Comparison of ENCODE assay signal across 20 mouse cellular contexts in genomic region chr15:8706613-8707012, GRCm38 (mm10). TPM values are rescaled to one million over a fixed set of nuclear protein-coding genes. Genes with fewer than 3 reads are reported as not detected.
DNase-seq lines count a peak whose midpoint lies in the region; ATAC-seq and TF ChIP-seq lines count a peak whose summit lies in the region.
"Had no signal": no experiment of that assay in that cellular context is flagged by ENCODE, and none has a peak within 500 bp of the region (broad histone marks: within the 10 kb centered on the region; RNA-seq: fewer than 3 reads in every experiment).

No protein-coding gene starts in this region.

- peak; percentile 67 for ATAC-seq in hindbrain, postnatal 0 days

- intact Hi-C loops in gastrocnemius, adult 2 months (cut with DNase I): no loop called here

- H3K4me3 ChIP-seq in layer of hippocampus, adult 2 months: peak overlapping the region; percentile 63
- no peak overlapping the region for H3K4me3 ChIP-seq in CH12.LX (replicated peaks in 1 of 3; ENCODE audit: low read depth in 2 of 3, low read length in 2 of 3, poor library complexity in 1 of 3)
- no peak overlapping the region for H3K4me3 ChIP-seq in hindbrain, postnatal 0 days (ENCODE audit: low read length)
- H3K4me3 ChIP-seq in gastrocnemius, adult 2 months: no peak overlapping the region
- H3K4me3 ChIP-seq in cerebellum, adult 2 months (replicated peaks; ENCODE audit: insufficient read depth, low read depth, low read length): no peak overlapping the region
- H3K4me3 ChIP-seq: erythroblast, embryonic 14.5 days; liver, embryonic 13.5 days; lung, embryonic 15.5 days had no signal

- no peak overlapping the region for H3K4me2 ChIP-seq in CH12.LX (ENCODE audit: insufficient read depth, low read depth, poor library complexity, severe bottlenecking)
- H3K4me2 ChIP-seq in hindbrain, postnatal 0 days (ENCODE audit: low read depth, low read length): peak overlapping the region; percentile 34
- H3K4me2 ChIP-seq: heart, embryonic 11.5 days; liver, embryonic 13.5 days; lung, embryonic 15.5 days had no signal

- H3K27ac ChIP-seq in layer of hippocampus, adult 2 months: peak overlapping the region; percentile 95
- H3K27ac ChIP-seq in CH12.LX (ENCODE audit: insufficient read depth, low read depth): no peak overlapping the region
- peak overlapping the region; percentile 13 for H3K27ac ChIP-seq in hindbrain, postnatal 0 days
- H3K27ac ChIP-seq in gastrocnemius, adult 2 months: no peak overlapping the region
- no peak overlapping the region; the same call in 1 of the 2 replicates for H3K27ac ChIP-seq in cerebellum, adult 2 months (ENCODE audit: insufficient read depth, low read length)
- H3K27ac ChIP-seq: liver, embryonic 13.5 days; lung, embryonic 15.5 days; macrophage had no signal

- no peaks in the 10 kb centered on the region for H3K9me3 ChIP-seq in CH12.LX (replicated peaks; ENCODE audit: low read length)
- no peaks in the 10 kb centered on the region for H3K9me3 ChIP-seq in hindbrain, postnatal 0 days (ENCODE audit: low read length)
- H3K9me3 ChIP-seq: liver, embryonic 13.5 days; lung, embryonic 15.5 days had no signal

- in situ Hi-C loops in CH12.LX (cut with MboI; ENCODE audit: low pct_ligation_motif_present, low pct_unique_long_range_greater_than_20kb, low sequenced_read_pairs): no loop called here

- H3K36me3 ChIP-seq in CH12.LX (replicated peaks in 1 of 2; ENCODE audit: control insufficient read depth in 1 of 2, insufficient read depth in 1 of 2, low read length in 1 of 2): peaks cover 0 to 8% of the 10 kb centered on the region in 2 experiments
- H3K36me3 ChIP-seq in hindbrain, postnatal 0 days (ENCODE audit: insufficient read depth, low read length): no peaks in the 10 kb centered on the region
- H3K36me3 ChIP-seq: liver, embryonic 13.5 days; lung, embryonic 15.5 days had no signal

- peak; percentile 20 to 36 for DNase-seq in cerebellum, postnatal 14 days
- DNase-seq in cerebellum, postnatal 4 days (ENCODE audit: low spot score in 2 of 2): no peak
- DNase-seq in layer of hippocampus, adult 2 months (ENCODE audit: low spot score in 2 of 2): no peak
- DNase-seq in layer of hippocampus, postnatal 36 days: no peak
- DNase-seq in CH12.LX (ENCODE audit: extremely low read depth): no peak
- peak; percentile 38 for DNase-seq in hindbrain, postnatal 0 days (ENCODE audit: low spot score)
- no peak for DNase-seq in gastrocnemius, adult 2 months
- no peak for DNase-seq in cerebellum, adult 2 months
- DNase-seq: adrenal gland, postnatal 25 days; gastrocnemius, postnatal 36 days; heart, postnatal 14 days; kidney, adult 9 months; liver, embryonic 13.5 days; retina, postnatal 1 day; thymus, postnatal 36 days had no signal

- 38% methylated on average over 5 of the region's 5 CpGs for WGBS in hindbrain, postnatal 0 days
- 46% methylated on average over 5 of the region's 5 CpGs for WGBS in cerebellum, adult 2 months

- no peak for TF ChIP-seq RAD21 in CH12.LX (IDR thresholded peaks at IDR 0.05; ENCODE audit: low read depth, low read length)

- no peak for TF ChIP-seq CTCF in layer of hippocampus, adult 2 months (conservative IDR thresholded peaks at IDR 0.05)
- no peak for TF ChIP-seq CTCF in CH12.LX (conservative IDR thresholded peaks at IDR 0.05 in 1 of 2, IDR thresholded peaks at IDR 0.05 in 1 of 2; ENCODE audit: low read depth in 2 of 2, low read length in 2 of 2)
- TF ChIP-seq CTCF in hindbrain, postnatal 0 days (IDR thresholded peaks at IDR 0.05; ENCODE audit: low read depth): no peak
- TF ChIP-seq CTCF in gastrocnemius, adult 2 months (IDR thresholded peaks at IDR 0.05): no peak
- TF ChIP-seq CTCF in cerebellum, adult 2 months (IDR thresholded peaks at IDR 0.05; ENCODE audit: borderline replicate concordance, insufficient read depth, low read depth, low read length): no peak

- peaks cover 2 to 6% of the 10 kb centered on the region in 2 experiments; a peak in 3 of 4 replicates for H3K4me1 ChIP-seq in CH12.LX (ENCODE audit: control insufficient read depth in 1 of 2, insufficient read depth in 2 of 2)
- H3K4me1 ChIP-seq in hindbrain, postnatal 0 days (ENCODE audit: insufficient read depth, low read length): peaks cover 4% of the 10 kb centered on the region
- H3K4me1 ChIP-seq in cerebellum, adult 2 months (ENCODE audit: control insufficient read depth, insufficient read depth, low read length): no peaks in the 10 kb centered on the region

- no peaks in the 10 kb centered on the region for H3K27me3 ChIP-seq in CH12.LX (replicated peaks)
- no peaks in the 10 kb centered on the region for H3K27me3 ChIP-seq in hindbrain, postnatal 0 days (ENCODE audit: insufficient read depth, low read length)
- no peaks in the 10 kb centered on the region for H3K27me3 ChIP-seq in cerebellum, adult 2 months (ENCODE audit: control insufficient read depth, insufficient read depth, low read length)
- H3K27me3 ChIP-seq: lung, embryonic 15.5 days had no signal

- peaks cover 4% of the 10 kb centered on the region; the same call in 1 of the 2 replicates for H3K79me2 ChIP-seq in CH12.LX (replicated peaks; ENCODE audit: control insufficient read depth, extremely low read depth, insufficient read depth, poor library complexity, severe bottlenecking)

- dilution Hi-C loops in CH12.LX (cut with MboI; ENCODE audit: extremely low pct_ligation_motif_present, extremely low pct_unique_long_range_greater_than_20kb, low sequenced_read_pairs): no loop called here

- no peak for TF ChIP-seq EP300 in CH12.LX (IDR thresholded peaks at IDR 0.05; ENCODE audit: low read length)

- no peak for TF ChIP-seq POLR2A in CH12.LX (IDR thresholded peaks at IDR 0.05; ENCODE audit: low read depth, low read length)
- TF ChIP-seq POLR2A in cerebellum, adult 2 months (IDR thresholded peaks at IDR 0.05; ENCODE audit: borderline replicate concordance, insufficient read depth, low read length): no peak

- no peak overlapping the region for H3K9ac ChIP-seq in CH12.LX (ENCODE audit: insufficient read depth, low read depth)
- no peak overlapping the region for H3K9ac ChIP-seq in hindbrain, postnatal 0 days (replicated peaks; ENCODE audit: low read length)
- H3K9ac ChIP-seq: liver, embryonic 13.5 days; lung, embryonic 15.5 days had no signal

TF ChIP-seq in CH12.LX, 34 proteins besides CTCF, POLR2A, EP300 and RAD21:
- TF ChIP-seq MXI1 (IDR thresholded peaks at IDR 0.05; ENCODE audit: low read depth, low read length) (no peak), SIN3A (IDR thresholded peaks at IDR 0.05; ENCODE audit: low read length) (no peak), CHD2 (IDR thresholded peaks at IDR 0.05; ENCODE audit: low read length) (no peak), USF2 (conservative IDR thresholded peaks at IDR 0.05; ENCODE audit: low read depth, low read length) (no peak), USF1 (IDR thresholded peaks at IDR 0.05; ENCODE audit: low read depth, low read length) (no peak), CHD1 (IDR thresholded peaks at IDR 0.05; ENCODE audit: low read depth, low read length) (no peak), ZNF384 (IDR thresholded peaks at IDR 0.05; ENCODE audit: low read depth, low read length) (no peak), PAX5 (IDR thresholded peaks at IDR 0.05; ENCODE audit: low read length) (no peak), HCFC1 (IDR thresholded peaks at IDR 0.05; ENCODE audit: low read depth, low read length) (no peak), MEF2A (IDR thresholded peaks at IDR 0.05; ENCODE audit: borderline replicate concordance, low read depth, low read length) (peak; percentile 53; the same call in 1 of the 2 replicates), JUN (IDR thresholded peaks at IDR 0.05; ENCODE audit: insufficient read depth, low read depth, low read length) (peak; percentile 45; the same call in 1 of the 2 replicates), KAT2A (IDR thresholded peaks at IDR 0.05; ENCODE audit: insufficient replicate concordance, low read length) (no peak), MYC (IDR thresholded peaks at IDR 0.05; ENCODE audit: low read depth, low read length) (no peak)
TF ChIP-seq in CH12.LX: peak in this region for 2.

RNA-seq across cellular contexts. Expression of gene Slc1a3, which starts 4.0 kb away (rescaled TPM):
- total RNA-seq in layer of hippocampus, adult 2 months (2021): 100 to 1,000 TPM; 388 to 405 TPM
- total RNA-seq in layer of hippocampus, postnatal 36 days (2021): 100 to 1,000 TPM; 377 to 416 TPM
- total RNA-seq in CH12.LX (2012; rRNA removed): 9.9 and 12.6 TPM in 2 replicates
- 6.5 and 8.2 TPM in 2 replicates for total RNA-seq in CH12.LX (2014; rRNA removed)
- polyA plus RNA-seq in CH12.LX (2012; ENCODE audit: insufficient read length, low read depth): 3.7 and 4.5 TPM in 2 replicates
- 320 and 325 TPM in 2 replicates for total RNA-seq in hindbrain, postnatal 0 days (2014; rRNA removed)
- 288 and 331 TPM in 2 replicates for polyA plus RNA-seq in hindbrain, postnatal 0 days (2015; fragmentation: Nextera tagmentation; extraction: Ambion mirVana)
- 1 to 10 TPM; 1.2 TPM for total RNA-seq in gastrocnemius, adult 2 months (2021)
- 373 and 443 TPM in 2 replicates for polyA plus RNA-seq in cerebellum, adult 2 months (2012; rRNA removed)
- total RNA-seq: neutrophil, adult 5-6 weeks had no signal
- polyA plus RNA-seq: erythroblast, embryonic 14.5 days had no signal

Comparison
In these comparisons a context has a peak if more than half of its experiments do, and no peak if none do; other contexts are left out.
1. DNase-seq: peak in cerebellum, postnatal 14 days (2 of 2) and hindbrain, postnatal 0 days (single experiment); none in cerebellum, postnatal 4 days (0 of 2), layer of hippocampus, adult 2 months (0 of 2), layer of hippocampus, postnatal 36 days (0 of 2), CH12.LX (single experiment), gastrocnemius, adult 2 months (single experiment) and cerebellum, adult 2 months (0 of 2).
2. H3K27ac ChIP-seq: peak in layer of hippocampus, adult 2 months (single experiment) and hindbrain, postnatal 0 days (single experiment); none in CH12.LX (single experiment), gastrocnemius, adult 2 months (single experiment) and cerebellum, adult 2 months (single experiment).
3. RNA of gene Slc1a3, which starts 4.0 kb away (total RNA-seq): 377 to 416 TPM in layer of hippocampus, postnatal 36 days, 388 to 405 TPM in layer of hippocampus, adult 2 months and 320 to 325 TPM in hindbrain, postnatal 0 days; 6.5 to 12.6 TPM in CH12.LX and 1.2 TPM in gastrocnemius, adult 2 months; every median in the first group is over 10 times any median in the second.